Mouse (Mus musculus) olfactory bulb, adult 2 months (tissue): ENCODE results near the gene Pla2g3.

Source experiments
- CTCF ChIP-seq: fragments of 200-500 bp; IDR thresholded peaks from 2 replicates; pipeline ENCODE4 v1.5.1; 2012; ENCODE audit warnings: low read depth, mild to moderate bottlenecking, low read length, moderate library complexity; ENCODE audit not compliant: insufficient read depth
- POLR2A ChIP-seq: fragments of 200-500 bp; IDR thresholded peaks from 2 replicates; pipeline ENCODE4 v1.6.1; 2012; ENCODE audit warnings: mild to moderate bottlenecking, low read depth, low read length, moderate library complexity; ENCODE audit not compliant: insufficient read depth

- TF ChIP-seq POLR2A (no peak), CTCF (no peak)
Observed at GRCm38 (mm10) chr11:3523840-3524582, 35.9 kb downstream of the Pla2g3 start.
